Mouse (Mus musculus): ENCODE results near the gene Smg9. TPM values are rescaled to one million over a fixed set of nuclear protein-coding genes. Genes with fewer than 3 reads are reported as not detected.

Gene Smg9
- 1 to 10 TPM; 9.2 to 9.5 TPM for total RNA-seq (2021)
- long read RNA-seq, experiment 1, transcript Smg9-201 (14 exons, 2,242 nt): major isoform, 10 of 12 reads
- long read RNA-seq, experiment 1, partial matches to known transcripts: 2 of 12 reads
- long read RNA-seq, experiment 1, other reads (novel, unspliced or antisense): 0 of 12 reads
- long read RNA-seq, experiment 2, transcript Smg9-201 (14 exons, 2,242 nt): major isoform, 7 of 9 reads
- long read RNA-seq, experiment 2, partial matches to known transcripts: 0 of 9 reads
- long read RNA-seq, experiment 2, other reads (novel, unspliced or antisense): 2 of 9 reads

DNA sequence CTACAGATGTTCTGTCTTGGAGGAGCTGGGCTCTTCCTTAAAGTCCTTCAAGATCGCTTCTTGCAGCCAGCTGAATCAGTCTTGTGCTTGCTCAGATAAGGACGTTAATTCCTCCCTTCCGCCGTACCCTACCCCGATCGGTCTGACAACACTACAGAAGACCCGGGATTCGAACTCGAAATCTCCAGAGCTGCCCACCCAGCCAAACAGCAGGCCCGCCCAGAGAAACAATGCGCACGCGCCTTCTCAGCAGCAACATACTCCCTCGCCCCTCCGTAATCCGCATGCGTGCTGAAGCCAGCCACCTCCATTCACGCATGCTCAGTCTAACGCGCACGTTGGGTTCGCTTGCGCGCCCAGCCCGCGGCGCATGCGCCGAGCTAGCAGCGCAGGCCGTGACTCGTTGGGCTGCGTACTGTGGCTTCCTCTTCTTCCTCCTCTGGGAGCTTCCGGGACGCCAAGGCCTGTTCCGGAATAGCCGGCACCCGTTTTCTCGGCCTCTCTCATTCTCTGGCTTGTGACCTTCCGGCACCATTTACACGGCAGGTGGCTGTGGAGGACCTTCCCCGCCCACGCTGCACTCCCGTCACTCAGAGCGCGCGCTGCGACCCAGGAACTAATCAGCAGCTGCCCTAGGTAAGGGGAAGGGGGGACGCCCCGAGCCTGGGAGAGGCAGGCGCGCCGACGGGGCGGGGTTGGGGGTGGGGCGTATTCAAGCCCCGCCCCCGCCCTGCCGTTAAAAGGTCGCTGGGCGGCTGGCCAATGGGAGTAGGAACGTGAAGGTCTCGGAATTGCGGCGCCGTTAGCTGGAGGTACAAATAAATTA is at the start of gene Smg9:
TSS of gene Smg9 (plus strand) at position 364 of the 826 bp plus-strand sequence.
- intact Hi-C loops (cut with DNase I; ENCODE audit: low total_unique reads): no loop called here
- DNase-seq: peak; percentile 98

DNA sequence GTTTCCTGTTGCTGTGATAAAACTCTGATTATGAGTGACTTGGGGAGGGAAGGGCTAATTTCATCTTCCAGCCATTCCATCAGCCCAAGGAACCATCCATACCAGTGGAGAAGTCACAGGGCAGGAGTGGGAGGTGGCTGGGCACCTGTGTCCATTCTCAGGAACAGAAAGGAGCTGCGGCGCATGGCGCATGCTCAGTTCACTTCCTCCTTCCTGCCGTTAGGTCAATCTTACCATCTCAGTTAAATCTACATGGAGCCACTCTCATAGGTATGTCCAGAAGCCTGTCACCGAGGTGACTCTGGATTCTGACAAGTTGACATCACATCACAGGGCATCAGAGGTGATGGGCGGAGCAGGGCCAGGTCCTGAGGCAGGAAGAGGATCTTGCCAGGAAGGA is 43.8 kb upstream of the Smg9 start:
- intact Hi-C loops (cut with DNase I; ENCODE audit: low total_unique reads): no loop called here

GRCm38 (mm10) chr7:24356081-24356480 is 43.3 kb upstream of the Smg9 start:
- intact Hi-C loops (cut with DNase I; ENCODE audit: low total_unique reads): no loop called here
- no peak for DNase-seq

More for the DNA sequence above, 43.8 kb upstream of the Smg9 start:
- DNase-seq: no peak

DNA sequence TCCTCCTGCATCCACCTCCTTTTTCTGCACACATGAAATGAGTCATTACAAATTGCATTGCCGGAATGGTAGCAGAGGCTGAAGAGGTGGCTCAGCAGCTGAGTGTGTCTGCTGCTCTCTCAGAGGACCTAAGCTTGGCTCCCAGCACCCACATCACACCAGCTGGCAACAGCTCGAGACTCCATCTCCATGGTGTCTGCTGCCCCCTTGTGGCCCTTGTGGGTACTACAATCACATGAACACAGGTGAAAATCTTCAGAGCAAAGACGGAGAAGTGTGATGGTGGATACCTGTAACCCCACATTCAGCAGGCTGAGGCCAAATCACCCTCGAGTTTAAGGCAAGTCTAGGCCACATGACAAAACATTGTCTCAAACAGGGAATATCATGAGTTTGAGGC is 41.5 kb upstream of the Smg9 start:
- DNase-seq: no peak
- intact Hi-C loops (cut with DNase I; ENCODE audit: low total_unique reads): no loop called here

DNA sequence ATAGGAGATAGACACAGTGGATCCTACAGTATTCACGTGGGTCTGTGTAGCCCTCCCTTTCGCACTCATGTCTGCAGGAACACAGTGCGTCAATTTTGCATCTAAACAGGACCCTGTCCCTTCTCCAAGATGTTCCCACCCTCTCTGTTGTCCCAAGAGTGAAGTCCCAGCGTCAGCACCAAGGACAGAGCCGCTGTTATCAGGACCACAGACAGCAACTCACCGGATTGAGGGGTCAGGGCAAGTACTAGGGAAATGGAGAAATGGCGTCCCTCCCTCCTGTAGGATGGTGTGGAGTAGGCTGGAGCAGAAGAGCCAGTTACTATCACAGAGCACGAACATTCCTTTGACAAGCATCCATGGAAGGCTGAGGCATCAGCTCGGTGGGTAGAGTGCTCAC is 40.1 kb upstream of the Smg9 start:
- intact Hi-C loops (cut with DNase I; ENCODE audit: low total_unique reads): no loop called here
- DNase-seq: no peak

- no peak for DNase-seq
- intact Hi-C loops (cut with DNase I; ENCODE audit: low total_unique reads): no loop called here
Observed at GRCm38 (mm10) chr7:24361001-24361400, 38.4 kb upstream of the Smg9 start.

DNA sequence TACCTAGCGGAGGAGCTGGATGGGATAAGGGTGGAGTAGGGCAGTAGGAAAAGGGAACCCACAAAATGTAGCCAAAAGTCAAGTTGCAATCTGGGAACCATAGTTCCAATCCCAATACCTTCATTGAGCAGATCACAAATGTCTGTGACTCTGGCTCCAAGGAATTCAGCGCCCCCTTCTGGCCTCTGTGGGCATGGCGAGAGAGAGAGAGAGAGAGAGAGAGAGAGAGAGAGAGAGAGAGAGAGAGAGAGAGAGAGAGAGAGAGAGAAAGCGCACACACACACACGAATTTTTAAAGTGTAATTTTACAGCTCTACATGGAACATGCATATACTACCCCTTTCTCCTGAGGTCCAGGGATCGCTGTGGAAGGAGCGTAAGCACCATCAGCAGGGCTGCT is 36.2 kb upstream of the Smg9 start:
- DNase-seq: no peak
- intact Hi-C loops (cut with DNase I; ENCODE audit: low total_unique reads): no loop called here

- DNase-seq: peak; percentile 78
- intact Hi-C loops (cut with DNase I; ENCODE audit: low total_unique reads): loop anchor here (2.0 to 5.0 kb wide), 2 partner anchors 20 to 42 kb away; no protein-coding TSS in a partner anchor
Observed at GRCm38 (mm10) chr7:24364827-24365226, 34.6 kb upstream of the Smg9 start.

DNA sequence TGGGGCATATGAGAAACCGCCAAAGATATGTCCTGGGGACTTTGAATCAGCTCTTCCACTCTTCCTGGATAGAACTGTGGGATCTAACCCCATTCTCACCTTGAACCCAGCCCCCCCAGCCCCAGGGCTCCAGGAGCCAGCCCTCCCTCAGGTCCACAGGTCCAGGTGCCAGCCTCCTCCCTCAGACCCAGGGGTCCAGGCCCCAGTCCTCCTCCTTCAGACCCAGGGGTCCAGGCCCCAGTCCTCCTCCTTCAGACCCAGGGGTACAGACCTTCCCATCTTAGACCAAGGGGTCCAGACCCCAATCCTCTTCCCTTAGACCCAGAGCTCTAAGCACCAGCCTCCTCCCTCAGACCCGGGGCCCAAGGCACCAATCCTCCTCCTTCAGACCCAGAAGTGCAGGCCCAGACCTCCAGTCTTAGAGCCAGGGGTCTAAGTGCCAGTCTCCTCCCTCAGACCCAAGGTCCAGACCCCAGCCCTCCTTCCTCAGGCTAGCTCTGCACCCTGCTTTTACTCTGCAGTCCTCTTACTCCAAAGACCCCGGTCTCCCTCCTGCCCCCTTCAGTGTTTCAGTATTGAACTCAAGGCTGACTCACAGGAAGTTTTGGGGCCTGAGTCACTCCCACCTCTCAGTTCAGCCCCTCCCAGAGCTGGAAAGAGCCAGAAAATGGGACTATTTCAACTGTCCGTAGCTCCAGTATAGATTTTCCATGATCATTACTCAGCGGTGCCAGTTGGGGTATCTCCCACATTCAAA is 34.0 kb upstream of the Smg9 start:
- no peak for DNase-seq
- intact Hi-C loops (cut with DNase I; ENCODE audit: low total_unique reads): loop anchor here (2.0 to 5.0 kb wide), 2 partner anchors 19 to 42 kb away; no protein-coding TSS in a partner anchor

DNA sequence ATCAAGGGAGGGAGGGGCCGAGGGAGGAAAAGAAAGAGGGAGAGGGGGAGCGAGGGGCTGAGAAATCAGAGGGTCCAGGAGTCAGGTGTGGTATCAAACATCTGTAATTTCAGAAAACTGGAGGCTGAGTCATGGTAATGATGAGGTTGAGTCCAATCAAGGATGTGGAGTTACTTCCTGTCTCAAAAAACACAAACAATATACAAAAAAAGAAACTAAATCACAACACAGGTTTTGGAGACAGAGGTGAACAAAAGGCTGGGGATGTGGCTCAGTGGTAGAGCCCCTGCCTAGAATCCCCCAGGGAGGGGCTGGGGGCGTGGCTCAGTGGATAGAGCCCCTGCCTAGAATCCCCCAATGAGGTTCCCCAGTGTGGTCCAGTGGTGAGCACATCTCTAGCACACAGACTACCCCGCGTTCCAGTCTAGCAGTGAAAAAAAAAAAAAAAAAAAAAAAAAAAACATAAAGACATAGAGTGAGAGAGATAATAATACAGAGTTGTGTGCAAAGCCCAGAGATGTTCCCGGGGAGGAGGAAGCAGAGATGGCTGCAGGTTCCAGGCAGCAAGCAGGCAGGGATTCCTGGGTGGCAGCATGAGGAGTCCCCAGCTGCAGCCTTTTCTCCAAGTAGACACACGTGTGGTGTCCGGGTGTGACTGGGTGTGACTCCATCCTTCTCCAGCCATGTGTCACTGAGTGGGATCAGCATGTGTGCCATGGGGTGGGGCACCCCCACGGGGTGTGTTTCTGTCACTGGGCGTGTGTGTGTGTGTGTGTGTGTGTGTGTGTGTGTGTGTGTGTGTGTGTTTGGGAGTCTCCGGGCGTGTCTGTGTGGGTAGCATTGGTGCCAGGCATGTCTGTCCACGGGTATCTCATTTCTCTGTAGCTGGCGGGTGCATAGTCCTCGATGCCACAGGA is 32.4 kb upstream of the Smg9 start:
- intact Hi-C loops (cut with DNase I; ENCODE audit: low total_unique reads): loop anchor here (5.0 kb wide), 1 partner anchor 40 kb away; no protein-coding TSS in a partner anchor
- no peak for DNase-seq

GRCm38 (mm10) chr7:24368226-24368625 is 31.2 kb upstream of the Smg9 start:
- no peak for DNase-seq
- intact Hi-C loops (cut with DNase I; ENCODE audit: low total_unique reads): loop anchor here (5.0 kb wide), 1 partner anchor 39 kb away; no protein-coding TSS in a partner anchor

GRCm38 (mm10) chr7:24368946-24369345 is 30.5 kb upstream of the Smg9 start:
- intact Hi-C loops (cut with DNase I; ENCODE audit: low total_unique reads): loop anchor here (5.0 kb wide), 1 partner anchor 38 kb away; no protein-coding TSS in a partner anchor
- DNase-seq: no peak

GRCm38 (mm10) chr7:24369731-24370541 is 29.5 kb upstream of the Smg9 start, which contains the start of gene Kcnn4:
Kcnn4 (plus strand) TSS chr7:24370263.
- intact Hi-C loops (cut with DNase I; ENCODE audit: low total_unique reads): loop anchor here (5.0 kb wide), 1 partner anchor 37 kb away; no protein-coding TSS in a partner anchor

DNA sequence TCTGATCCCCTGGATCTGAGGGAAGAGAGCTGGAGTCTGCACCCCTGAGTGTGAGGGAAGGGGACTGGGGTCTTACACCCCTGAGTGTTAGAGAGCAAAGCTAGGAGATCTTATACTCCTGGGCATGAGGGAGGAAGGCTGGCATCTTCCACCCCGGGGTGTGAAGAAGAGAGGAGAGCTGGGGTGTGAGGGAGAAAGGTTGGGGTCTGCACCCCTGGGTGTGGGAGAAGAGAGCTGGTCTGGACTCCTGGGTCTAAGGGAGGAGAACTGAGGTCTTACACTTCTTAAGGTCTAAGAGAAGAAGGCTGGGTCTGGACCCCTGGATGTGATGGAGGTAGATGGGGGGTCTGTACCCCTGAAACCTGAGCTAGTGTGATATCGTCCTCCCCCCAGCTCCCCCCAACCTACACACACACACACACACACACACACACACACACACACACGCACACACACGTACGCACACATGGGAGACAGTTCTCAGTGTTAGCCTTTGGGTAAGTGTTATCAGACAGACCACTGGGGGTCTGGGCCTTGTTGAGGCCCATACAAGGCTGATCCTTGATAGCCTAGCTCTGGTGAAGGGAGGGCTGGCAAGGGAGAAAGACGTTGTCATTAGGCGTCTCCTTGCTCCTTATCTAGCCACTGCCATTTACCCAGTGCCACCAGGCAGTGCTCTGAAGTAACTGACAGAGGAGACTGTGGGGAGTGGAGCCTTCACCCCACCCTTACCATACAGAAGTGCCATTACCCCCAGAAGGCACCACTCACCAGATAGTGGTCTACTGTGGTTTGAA is 28.2 kb upstream of the Smg9 start:
- no peak for DNase-seq
- intact Hi-C loops (cut with DNase I; ENCODE audit: low total_unique reads): no loop called here

More at GRCm38 (mm10) chr7:24369731-24370541, 29.5 kb upstream of the Smg9 start, which contains the start of gene Kcnn4:
- no peak for DNase-seq

GRCm38 (mm10) chr7:24371809-24372145 is 27.6 kb upstream of the Smg9 start:
- DNase-seq: no peak
- intact Hi-C loops (cut with DNase I; ENCODE audit: low total_unique reads): no loop called here

GRCm38 (mm10) chr7:24372300-24372699 is 27.1 kb upstream of the Smg9 start:
- intact Hi-C loops (cut with DNase I; ENCODE audit: low total_unique reads): no loop called here
- no peak for DNase-seq

- intact Hi-C loops (cut with DNase I; ENCODE audit: low total_unique reads): no loop called here
- DNase-seq: no peak
Observed at GRCm38 (mm10) chr7:24372786-24373185, 26.6 kb upstream of the Smg9 start.

All from gastrocnemius, postnatal 14 days (tissue).